Mouse (Mus musculus) heart, adult 2 months (tissue): ENCODE data around the gene Slc2a8.

Experiments used
- CTCF ChIP-seq: fragments of 200-600 bp; IDR thresholded peaks from 2 replicates; pipeline ENCODE4 v1.8.1; 2022; ENCODE audit warnings: antibody characterized with exemption, mild to moderate bottlenecking, moderate library complexity
- EP300 ChIP-seq: fragments of 200-500 bp; IDR thresholded peaks from 2 replicates; pipeline ENCODE4 v1.6.1; 2011; ENCODE audit warnings: low read depth, low read length, control low read depth; ENCODE audit not compliant: insufficient read depth
- POLR2A ChIP-seq: fragments of 200-500 bp; IDR thresholded peaks from 2 replicates; pipeline ENCODE4 v1.6.1; 2011; ENCODE audit warnings: mild to moderate bottlenecking, low read depth, low read length, control low read depth; ENCODE audit not compliant: insufficient read depth

- peak; percentile 64; the same call in 1 of the 2 replicates for TF ChIP-seq EP300
- no peak for TF ChIP-seq CTCF
- peak; percentile 93 for TF ChIP-seq POLR2A
These were observed 20.5 kb downstream of the Slc2a8 start, which contains the start of the genes Rpl12 and Lrsam1 for GRCm38 (mm10) chr2:32961192-32961995.
